Mouse (Mus musculus) megakaryocyte, embryonic 14.5 days (primary cell): ENCODE measurements around the gene Agpat3.

Experiments
- FLI1 ChIP-seq: IDR thresholded peaks from 2 replicates; pipeline ENCODE4 v1.6.1; 2012; ENCODE audit warnings: low read length, inconsistent platforms, mixed read lengths
- GATA1 ChIP-seq: IDR thresholded peaks from 3 replicates; pipeline ENCODE4 v1.6.1; 2012; ENCODE audit warnings: mixed read lengths, low read length, inconsistent platforms, borderline replicate concordance

GRCm38 (mm10) chr10:78282411-78282810 lies 69.9 kb downstream of the Agpat3 start:
- no peak for TF ChIP-seq FLI1
- no peak for TF ChIP-seq GATA1
